Mouse (Mus musculus): ENCODE measurements around the gene P2rx7. TPM values are rescaled to one million over a fixed set of nuclear protein-coding genes. Genes with fewer than 3 reads are reported as not detected.
"Not testable (repeated sequence)": the region's sequence is repeated elsewhere in the genome, so short reads cannot be mapped to it uniquely, and the experiment has no call there.

Gene P2rx7
- polyA plus RNA-seq, 1 experiment from 2014 or later: 5.7 TPM

DNA sequence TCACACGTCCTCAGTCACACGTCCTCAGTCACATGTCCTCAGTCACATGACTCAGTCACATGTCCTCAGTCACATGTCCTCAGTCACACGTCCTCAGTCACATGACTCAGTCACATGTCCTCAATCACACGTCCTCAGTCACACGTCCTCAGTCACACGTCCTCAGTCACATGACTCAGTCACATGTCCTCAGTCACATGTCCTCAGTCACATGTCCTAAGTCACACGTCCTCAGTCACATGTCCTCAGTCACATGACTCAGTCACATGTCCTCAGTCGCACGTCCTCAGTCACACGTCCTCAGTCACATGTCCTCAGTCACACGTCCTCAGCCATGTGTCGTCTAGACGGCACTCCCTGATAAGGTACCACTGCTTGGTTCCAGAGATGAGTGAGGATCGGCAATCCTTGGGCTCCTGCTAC lies 4.3 kb downstream of the P2rx7 start:
- not testable (repeated sequence) for H3K27me3 ChIP-seq; ATAC-seq (ENCODE audit: low FRiP score, low read depth); H3K9ac ChIP-seq; H3K36me3 ChIP-seq; H3K27ac ChIP-seq (replicated peaks); H3K4me3 ChIP-seq; H3K4me2 ChIP-seq; H3K9me3 ChIP-seq
- WGBS: 97% methylated on average over 14 of the region's 14 CpGs
- peaks cover 19% of the 10 kb centered on the region for H3K4me1 ChIP-seq (replicated peaks)

- no peak overlapping the region for H3K4me2 ChIP-seq
- ATAC-seq (ENCODE audit: low FRiP score, low read depth): no peak
- H3K4me1 ChIP-seq (replicated peaks): peaks cover 29% of the 10 kb centered on the region
- H3K9me3 ChIP-seq: no peaks in the 10 kb centered on the region
- no peak overlapping the region for H3K4me3 ChIP-seq
- H3K27ac ChIP-seq (replicated peaks): no peak overlapping the region
- no peak overlapping the region for H3K9ac ChIP-seq
- H3K36me3 ChIP-seq: no peaks in the 10 kb centered on the region
- WGBS: 76% methylated on average over 8 of the region's 8 CpGs
- no peaks in the 10 kb centered on the region for H3K27me3 ChIP-seq
Measured at GRCm38 (mm10) chr5:122649264-122649663, 5.6 kb downstream of the P2rx7 start.

DNA sequence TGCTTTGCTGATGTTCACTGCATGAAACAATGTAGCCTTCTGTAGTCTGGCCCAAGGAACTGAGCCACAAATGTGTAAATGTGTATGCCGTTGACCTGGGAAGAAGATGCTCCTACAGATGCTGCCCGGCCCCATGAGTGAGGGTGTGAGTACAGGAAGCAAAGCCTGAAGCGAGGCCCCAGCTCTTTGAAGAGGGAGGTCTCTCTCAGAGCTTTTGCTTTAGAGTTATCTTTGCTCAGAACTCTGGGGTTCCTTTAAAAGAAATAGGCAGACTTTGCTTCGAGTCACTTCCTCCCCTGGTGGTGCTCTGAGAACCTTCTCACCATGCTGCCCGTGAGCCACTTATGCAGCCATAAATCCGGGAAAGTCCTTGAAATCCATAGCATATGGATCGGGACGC lies 6.4 kb downstream of the P2rx7 start:
- H3K4me2 ChIP-seq: no peak overlapping the region
- WGBS: 92% methylated on average over 8 of the region's 8 CpGs
- no peaks in the 10 kb centered on the region for H3K9me3 ChIP-seq
- H3K9ac ChIP-seq: no peak overlapping the region
- H3K4me3 ChIP-seq: no peak overlapping the region
- no peak for ATAC-seq (ENCODE audit: low FRiP score, low read depth)
- peaks cover 32% of the 10 kb centered on the region for H3K4me1 ChIP-seq (replicated peaks)
- H3K27ac ChIP-seq (replicated peaks): no peak overlapping the region
- H3K27me3 ChIP-seq: no peaks in the 10 kb centered on the region
- H3K36me3 ChIP-seq: no peaks in the 10 kb centered on the region

DNA sequence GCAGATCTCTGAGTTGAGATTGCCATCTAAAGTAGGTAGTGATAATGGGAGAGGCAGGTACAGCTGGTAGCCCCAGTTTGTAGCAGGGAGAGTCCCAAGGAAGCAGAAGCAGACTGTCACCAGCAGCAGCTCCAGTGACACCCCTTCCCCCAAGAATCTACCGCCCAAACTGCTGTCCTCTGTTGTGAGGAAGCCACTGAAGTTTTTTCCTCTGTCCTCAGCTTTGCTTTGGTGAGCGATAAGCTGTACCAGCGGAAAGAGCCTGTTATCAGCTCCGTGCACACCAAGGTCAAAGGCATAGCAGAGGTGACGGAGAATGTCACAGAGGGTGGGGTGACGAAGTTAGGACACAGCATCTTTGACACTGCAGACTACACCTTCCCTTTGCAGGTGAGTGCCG lies 8.8 kb downstream of the P2rx7 start:
- Histone ChIP-seq H3K27me3 (no peaks in the 10 kb centered on the region), H3K9ac (no peak overlapping the region), H3K4me1 (replicated peaks) (peaks cover 26% of the 10 kb centered on the region), H3K36me3 (no peaks in the 10 kb centered on the region), H3K4me2 (no peak overlapping the region), H3K9me3 (no peaks in the 10 kb centered on the region), H3K4me3 (no peak overlapping the region), H3K27ac (replicated peaks) (peak overlapping the region; percentile 80)
- WGBS: 73% methylated on average over 7 of the region's 7 CpGs
- ATAC-seq (ENCODE audit: low FRiP score, low read depth): no peak

DNA sequence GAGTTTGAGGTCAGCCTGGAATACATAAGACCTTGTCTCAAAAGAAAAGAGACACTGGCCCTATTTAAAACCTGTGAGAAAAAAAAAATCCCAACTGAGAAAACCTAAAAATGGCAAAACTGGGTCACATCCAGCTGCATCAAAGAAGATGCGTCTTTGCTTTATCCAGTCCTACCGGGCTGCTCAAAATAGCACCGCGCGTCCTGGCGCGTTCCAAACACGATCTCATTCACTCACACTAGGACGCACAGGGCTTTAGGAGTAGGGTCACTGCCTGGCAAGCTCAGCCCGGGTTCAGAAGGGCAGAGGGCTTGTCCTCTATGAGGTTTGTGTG lies 9.4 kb downstream of the P2rx7 start:
- WGBS: 24% methylated on average over 10 of the region's 10 CpGs
- no peak overlapping the region for H3K9ac ChIP-seq
- no peak overlapping the region for H3K4me3 ChIP-seq
- H3K36me3 ChIP-seq: no peaks in the 10 kb centered on the region
- peak overlapping the region; percentile 16; the same call in 1 of the 2 replicates for H3K4me2 ChIP-seq
- peak overlapping the region; percentile 80 for H3K27ac ChIP-seq (replicated peaks)
- ATAC-seq (ENCODE audit: low FRiP score, low read depth): no peak
- H3K9me3 ChIP-seq: no peaks in the 10 kb centered on the region
- H3K27me3 ChIP-seq: no peaks in the 10 kb centered on the region
- H3K4me1 ChIP-seq (replicated peaks): peaks cover 26% of the 10 kb centered on the region

- Histone ChIP-seq H3K9me3 (no peaks in the 10 kb centered on the region), H3K27ac (replicated peaks) (peak overlapping the region; percentile 80), H3K36me3 (no peaks in the 10 kb centered on the region), H3K4me1 (replicated peaks) (peaks cover 26% of the 10 kb centered on the region), H3K9ac (no peak overlapping the region), H3K4me2 (peak overlapping the region; percentile 16; the same call in 1 of the 2 replicates), H3K4me3 (no peak overlapping the region), H3K27me3 (no peaks in the 10 kb centered on the region)
- peak; percentile 59; the same call in 1 of the 2 replicates for ATAC-seq (ENCODE audit: low FRiP score, low read depth)
- 12% methylated on average over 15 of the region's 15 CpGs for WGBS
Measured at GRCm38 (mm10) chr5:122653446-122654267, 9.9 kb downstream of the P2rx7 start.

DNA sequence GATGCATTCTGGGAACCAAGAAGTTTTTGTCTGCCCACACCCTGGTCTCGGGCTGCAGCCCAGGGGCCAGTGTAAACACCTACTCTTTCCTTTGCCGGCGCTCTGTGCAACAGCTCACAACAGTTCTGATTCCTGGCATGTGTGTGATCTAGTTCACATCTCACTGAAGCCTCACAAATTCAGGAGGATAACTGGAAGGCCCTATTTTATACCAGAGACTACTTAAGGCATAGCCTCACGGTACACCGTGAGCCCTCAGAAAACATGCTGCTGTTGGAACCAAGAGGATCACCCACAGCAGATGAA lies 10.5 kb downstream of the P2rx7 start:
- Histone ChIP-seq H3K36me3 (no peaks in the 10 kb centered on the region), H3K4me3 (no peak overlapping the region), H3K9ac (no peak overlapping the region), H3K4me1 (replicated peaks) (peaks cover 26% of the 10 kb centered on the region), H3K27ac (replicated peaks) (peak overlapping the region; percentile 80), H3K4me2 (no peak overlapping the region), H3K9me3 (no peaks in the 10 kb centered on the region), H3K27me3 (no peaks in the 10 kb centered on the region)
- 46% methylated on average over 5 of the region's 5 CpGs for WGBS
- ATAC-seq (ENCODE audit: low FRiP score, low read depth): no peak

DNA sequence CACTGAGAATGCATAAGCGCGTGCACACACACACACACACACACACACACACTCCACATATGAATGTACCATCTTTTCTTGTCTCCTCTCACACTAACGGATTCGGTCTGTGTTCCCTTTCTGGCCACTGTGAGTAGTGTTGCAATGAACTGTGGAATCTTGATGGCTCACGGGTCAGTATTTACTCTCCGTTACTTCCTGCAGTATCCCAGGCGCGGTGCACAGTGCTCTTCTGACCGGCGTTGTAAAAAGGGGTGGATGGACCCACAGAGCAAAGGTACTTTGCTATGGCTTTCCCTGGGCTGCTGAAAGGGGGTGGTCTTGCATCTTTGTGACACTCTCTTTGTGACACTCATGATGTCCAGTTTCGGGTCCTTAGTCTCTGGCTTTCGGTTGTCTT lies 13.1 kb downstream of the P2rx7 start:
- Histone ChIP-seq H3K9me3 (no peaks in the 10 kb centered on the region), H3K36me3 (no peaks in the 10 kb centered on the region), H3K27me3 (no peaks in the 10 kb centered on the region), H3K4me1 (replicated peaks) (peaks cover 26% of the 10 kb centered on the region), H3K9ac (no peak overlapping the region), H3K27ac (replicated peaks) (no peak overlapping the region), H3K4me3 (no peak overlapping the region), H3K4me2 (no peak overlapping the region)
- no peak for ATAC-seq (ENCODE audit: low FRiP score, low read depth)
- WGBS: 95% methylated on average over 12 of the region's 12 CpGs

GRCm38 (mm10) chr5:122662501-122662900 lies 18.8 kb downstream of the P2rx7 start:
- H3K4me1 ChIP-seq (replicated peaks): no peaks in the 10 kb centered on the region
- no peaks in the 10 kb centered on the region for H3K27me3 ChIP-seq
- no peaks in the 10 kb centered on the region for H3K9me3 ChIP-seq
- no peaks in the 10 kb centered on the region for H3K36me3 ChIP-seq
- H3K4me2 ChIP-seq: no peak overlapping the region
- no peak overlapping the region for H3K4me3 ChIP-seq
- no peak overlapping the region for H3K27ac ChIP-seq (replicated peaks)
- no peak for ATAC-seq (ENCODE audit: low FRiP score, low read depth)
- H3K9ac ChIP-seq: no peak overlapping the region
- 95% methylated on average over 6 of the region's 6 CpGs for WGBS

DNA sequence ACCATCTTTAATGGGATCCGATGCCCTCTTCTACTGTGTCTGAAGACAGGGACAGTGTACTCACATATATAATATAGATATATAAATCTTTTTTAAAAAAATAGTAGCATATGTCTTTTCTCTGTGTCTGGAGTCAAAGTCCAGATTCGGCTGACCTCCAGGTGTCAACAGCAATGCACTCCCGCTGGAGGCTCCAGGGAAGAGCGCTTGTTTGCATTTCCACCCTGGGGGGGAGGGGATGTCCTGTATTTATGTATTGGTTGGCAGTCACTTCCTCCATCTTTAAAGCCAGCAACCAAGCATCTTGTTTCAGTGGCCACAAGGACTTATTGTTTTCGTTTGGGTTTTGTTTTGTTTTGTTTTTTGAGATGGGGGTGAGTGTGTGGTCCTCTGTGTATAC lies 21.3 kb downstream of the P2rx7 start:
- no peak for ATAC-seq (ENCODE audit: low FRiP score, low read depth)
- H3K4me3 ChIP-seq: no peak overlapping the region

GRCm38 (mm10) chr5:122668981-122669897 lies 25.5 kb downstream of the P2rx7 start:
- H3K4me2 ChIP-seq: no peak overlapping the region
- no peaks in the 10 kb centered on the region for H3K9me3 ChIP-seq
- H3K36me3 ChIP-seq: no peaks in the 10 kb centered on the region
- no peak overlapping the region for H3K9ac ChIP-seq
- no peak overlapping the region for H3K4me3 ChIP-seq
- no peak for ATAC-seq (ENCODE audit: low FRiP score, low read depth)
- 0 out of 2 replicates have a peak, but pooled peaks cover 2% of the 10 kb centered on the region for H3K4me1 ChIP-seq (replicated peaks)
- H3K27me3 ChIP-seq: no peaks in the 10 kb centered on the region
- 83% methylated on average over 15 of the region's 15 CpGs for WGBS
- no peak overlapping the region for H3K27ac ChIP-seq (replicated peaks)

More for the DNA sequence above, 21.3 kb downstream of the P2rx7 start:
- Histone ChIP-seq H3K9me3 (no peaks in the 10 kb centered on the region), H3K27me3 (no peaks in the 10 kb centered on the region), H3K9ac (no peak overlapping the region), H3K36me3 (no peaks in the 10 kb centered on the region), H3K27ac (replicated peaks) (no peak overlapping the region), H3K4me1 (replicated peaks) (0 out of 2 replicates have a peak, but pooled peaks cover 2% of the 10 kb centered on the region), H3K4me2 (no peak overlapping the region)
- 72% methylated on average over 5 of the region's 5 CpGs for WGBS

DNA sequence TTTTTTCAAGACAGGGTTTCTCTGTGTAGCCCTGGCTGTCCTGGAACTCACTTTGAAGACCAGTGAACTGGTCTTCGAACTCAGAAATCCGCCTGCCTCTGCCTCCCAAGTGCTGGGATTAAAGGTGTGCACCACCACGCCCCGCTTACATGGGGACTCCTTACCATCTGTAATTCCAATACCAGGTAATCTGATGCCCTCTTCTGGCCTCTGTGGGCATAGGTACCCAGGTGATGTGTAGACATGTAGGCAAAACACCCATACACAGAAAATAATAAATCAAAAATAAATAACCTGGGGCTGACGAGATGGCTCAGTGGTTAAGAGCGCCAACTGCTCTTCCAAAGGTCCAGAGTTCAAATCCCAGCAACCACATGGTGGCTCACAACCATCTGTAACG lies 27.9 kb downstream of the P2rx7 start:
- H3K27me3 ChIP-seq; H3K4me2 ChIP-seq; H3K4me3 ChIP-seq; H3K9me3 ChIP-seq; H3K9ac ChIP-seq; H3K36me3 ChIP-seq; ATAC-seq (ENCODE audit: low FRiP score, low read depth); H3K4me1 ChIP-seq (replicated peaks); H3K27ac ChIP-seq (replicated peaks): not testable (repeated sequence)
- WGBS: 81% methylated on average over 7 of the region's 7 CpGs

Data from hindbrain, embryonic 15.5 days (tissue).